Mouse (Mus musculus) stomach, postnatal 0 days (tissue): ENCODE results near the gene Fam198b. TPM values are rescaled to one million over a fixed set of nuclear protein-coding genes. Genes with fewer than 3 reads are reported as not detected.

ENCODE experiments used
- ATAC-seq: fragments of 200-750 bp; cut with Nextera tagmentation; 2 replicates; pipeline ENCODE4 v1.8.0; 2017; ENCODE audit not compliant: low FRiP score, low TSS enrichment
- DNase-seq: peaks from one replicate; pipeline ENCODE4 v3.0.0-alpha.2; 2016; ENCODE audit warnings: low spot score
- H3K27ac ChIP-seq: fragments of 300-500 bp; sonication (generic); replicated peaks from 2 replicates; pipeline ENCODE4 v1.5.1; 2014; ENCODE audit warnings: mild to moderate bottlenecking, control low read depth
- H3K27me3 ChIP-seq: fragments of 300-500 bp; sonication (generic); 2 replicates; pipeline ENCODE4 v1.6.1; 2014; ENCODE audit warnings: low read length; ENCODE audit not compliant: control insufficient read depth, insufficient read depth
- H3K36me3 ChIP-seq: fragments of 300-500 bp; sonication (generic); 2 replicates; pipeline ENCODE4 v1.6.1; 2014; ENCODE audit warnings: low read length, mixed read lengths; ENCODE audit not compliant: control insufficient read depth, insufficient read depth
- H3K4me1 ChIP-seq: fragments of 300-500 bp; sonication (generic); replicated peaks from 2 replicates; pipeline ENCODE4 v1.6.1; 2014; ENCODE audit warnings: antibody characterized with exemption; ENCODE audit not compliant: control insufficient read depth, insufficient read depth
- H3K4me2 ChIP-seq: fragments of 300-500 bp; sonication (generic); replicated peaks from 2 replicates; pipeline ENCODE4 v1.6.1; 2014; ENCODE audit warnings: low read depth, mild to moderate bottlenecking, control low read depth, moderate library complexity
- H3K4me3 ChIP-seq: fragments of 300-500 bp; sonication (generic); 2 replicates; pipeline ENCODE4 v1.5.1; 2014; ENCODE audit warnings: low read depth, low read length, control low read depth
- H3K9ac ChIP-seq: fragments of 300-500 bp; sonication (generic); 2 replicates; pipeline ENCODE4 v1.6.1; 2014; ENCODE audit warnings: mild to moderate bottlenecking, low read length, control low read depth, mixed read lengths
- H3K9me3 ChIP-seq: fragments of 300-500 bp; sonication (generic); 2 replicates; pipeline ENCODE4 v1.6.1; 2016; ENCODE audit warnings: low read length; ENCODE audit not compliant: control insufficient read depth
- CTCF ChIP-seq: IDR thresholded peaks from 2 replicates; pipeline ENCODE4 v1.5.1; 2016; ENCODE audit warnings: antibody characterized with exemption, low read depth, mild to moderate bottlenecking, moderate library complexity
- EP300 ChIP-seq: optimal IDR thresholded peaks from 2 replicates; pipeline ENCODE3; 2016; ENCODE audit warnings: antibody characterized with exemption
- WGBS: fragments of 180-500 bp; shearing (Covaris S2); extraction: QIAGEN DNeasy Blood & Tissue Kit; methylation state at CpG from one replicate; pipeline ENCODE4 v1.1.7; 2014; 5-methylcytosine and 5-hydroxymethylcytosine counted together
- polyA plus RNA-seq: library from polyadenylated mRNA; unstranded; fragments of >200 nt; fragmentation: Nextera tagmentation; extraction: Ambion mirVana; gene quantifications from 2 replicates; pipeline ENCODE4 v1.2.1, GENCODE M21; 2015

The Fam198b gene
- polyA plus RNA-seq = 7.9 and 8.6 TPM in 2 replicates

DNA sequence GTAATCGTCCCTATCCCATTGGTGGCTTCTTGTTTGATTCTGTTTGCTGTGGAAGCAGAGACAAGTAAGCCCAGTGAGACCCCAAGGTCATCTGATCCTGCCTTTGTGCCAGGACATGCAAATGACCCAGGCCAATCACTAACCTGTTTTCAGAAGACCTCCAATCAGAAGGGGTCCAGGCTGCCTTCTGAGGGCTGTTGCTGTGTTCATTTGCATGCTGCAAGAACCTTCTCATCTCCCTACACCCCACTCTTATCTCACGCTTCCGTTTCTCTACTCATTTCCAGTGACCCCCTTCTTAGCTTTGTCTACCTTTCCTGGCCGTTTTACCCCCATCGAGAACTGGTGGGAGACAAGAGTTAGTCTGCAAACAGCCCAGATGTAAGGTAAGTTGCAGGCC lies at the start of gene Fam198b:
TSS of gene Fam198b (plus strand) at position 229 of the 400 bp plus-strand sequence.
- WGBS = 26% methylated on average over 5 of the region's 5 CpGs
- no peak for DNase-seq
- no peak for ATAC-seq
- Histone ChIP-seq H3K9ac (no peak within 1 kb of the TSS), H3K27ac (no peak within 1 kb of the TSS), H3K4me2 (peak within 1 kb of the TSS; percentile 51), H3K27me3 (no peaks in the 10 kb centered on the region), H3K9me3 (no peaks in the 10 kb centered on the region), H3K4me3 (peak within 1 kb of the TSS; percentile 19; the same call in 1 of the 2 replicates), H3K36me3 (no peaks in the 10 kb centered on the region), H3K4me1 (peaks cover 1% of the 10 kb centered on the region; the same call in 1 of the 2 replicates)
- TF ChIP-seq CTCF (no peak), EP300 (no peak)

DNA sequence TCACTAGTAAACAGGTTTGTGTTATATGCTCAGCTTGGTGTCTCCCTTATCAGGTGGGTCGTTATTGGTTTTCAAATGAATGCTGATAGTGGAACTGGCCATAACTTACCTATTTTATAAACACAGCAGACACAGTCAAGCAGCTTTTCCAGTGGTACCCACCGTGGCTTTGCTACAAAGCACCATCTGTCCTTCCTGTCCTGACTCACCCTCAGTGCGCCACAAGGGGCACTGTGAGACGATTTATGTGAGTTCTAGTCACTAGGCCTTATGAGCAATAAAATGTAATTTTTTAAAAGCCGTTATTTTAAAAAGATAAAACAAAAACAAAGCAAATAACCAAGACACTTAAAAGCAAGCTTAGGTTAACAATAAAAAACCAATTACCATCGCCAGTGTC lies 45.6 kb upstream of the Fam198b start:
- WGBS = 50% methylated on average over 6 of the region's 6 CpGs
- no peak for DNase-seq
- Histone ChIP-seq H3K4me2 (no peak overlapping the region), H3K27me3 (no peaks in the 10 kb centered on the region), H3K27ac (no peak overlapping the region), H3K4me3 (no peak overlapping the region), H3K4me1 (no peaks in the 10 kb centered on the region), H3K36me3 (no peaks in the 10 kb centered on the region), H3K9me3 (no peaks in the 10 kb centered on the region), H3K9ac (no peak overlapping the region)
- TF ChIP-seq EP300 (no peak), CTCF (peak; percentile 55)
- no peak for ATAC-seq

DNA sequence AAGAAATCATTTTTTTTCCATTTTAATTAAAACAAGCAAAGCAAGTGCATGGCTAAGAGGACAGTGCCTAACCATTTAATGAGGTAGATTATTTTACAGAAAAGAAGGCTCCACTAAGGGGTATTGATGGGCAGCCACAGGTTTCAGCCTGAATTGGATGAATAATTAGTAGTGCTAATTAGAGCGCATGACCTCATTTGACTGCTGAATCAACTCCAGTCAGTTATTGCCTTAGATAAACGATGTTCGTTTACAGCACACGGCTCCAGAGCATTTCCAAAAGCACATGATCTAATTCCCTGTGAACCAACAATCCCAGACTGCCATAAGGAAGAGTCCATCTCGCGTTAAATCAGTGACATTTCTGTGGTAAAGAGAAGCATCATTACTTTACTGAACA lies 42.9 kb upstream of the Fam198b start:
- Histone ChIP-seq H3K36me3 (no peaks in the 10 kb centered on the region), H3K27ac (no peak overlapping the region), H3K4me1 (no peaks in the 10 kb centered on the region), H3K27me3 (no peaks in the 10 kb centered on the region), H3K4me2 (peak overlapping the region; percentile 77), H3K9ac (no peak overlapping the region), H3K9me3 (no peaks in the 10 kb centered on the region), H3K4me3 (peak overlapping the region; percentile 54)
- ATAC-seq (no peak), DNase-seq (no peak)
- WGBS = 56% methylated on average over 6 of the region's 6 CpGs
- TF ChIP-seq EP300 (no peak), CTCF (no peak)

DNA sequence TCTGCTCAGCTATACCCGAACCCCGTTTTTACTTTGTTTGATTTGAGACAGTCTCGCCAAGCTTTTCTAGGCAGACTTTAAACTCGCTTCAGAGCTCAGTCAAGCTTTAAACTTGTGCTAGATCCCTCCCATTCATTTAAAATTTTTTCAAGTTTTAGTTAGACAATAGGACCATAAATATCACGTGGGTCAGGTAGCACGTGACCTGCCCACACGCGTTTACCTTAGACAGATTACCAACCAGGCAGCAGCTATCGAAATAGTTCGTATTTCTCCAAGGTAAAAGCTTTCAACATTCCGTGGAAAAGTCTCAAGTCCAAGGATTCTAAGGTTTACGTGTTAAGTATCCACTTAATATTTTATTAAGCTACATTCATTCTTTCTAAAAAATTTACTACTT lies 42.2 kb upstream of the Fam198b start:
- ATAC-seq = peak; percentile 84
- peak; percentile 78 for DNase-seq
- TF ChIP-seq CTCF (no peak), EP300 (no peak)

DNA sequence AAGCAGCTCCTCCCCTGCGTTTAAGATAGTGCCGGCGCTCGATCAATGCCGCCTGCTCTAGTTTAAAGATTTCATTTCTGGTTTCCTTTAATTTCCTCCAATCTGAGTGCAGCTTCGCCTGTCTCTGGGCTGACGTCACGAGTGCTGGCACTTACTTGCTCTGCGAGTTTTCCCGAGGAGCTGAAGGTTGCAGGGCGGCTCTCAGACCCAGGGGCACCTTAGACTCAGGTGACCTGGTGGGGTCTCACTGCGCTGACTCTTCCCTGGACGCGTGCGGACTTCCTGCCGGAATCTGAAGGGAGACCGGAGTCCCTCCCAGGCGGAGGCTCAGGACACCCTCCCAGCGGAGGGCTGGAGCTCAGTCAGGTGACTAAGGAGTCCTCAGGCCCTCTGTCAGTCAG lies 41.7 kb upstream of the Fam198b start:
- DNase-seq (peak; percentile 82), ATAC-seq (peak; percentile 96)
- H3K4me1 ChIP-seq = no peaks in the 10 kb centered on the region
- peak overlapping the region; percentile 77 for H3K27ac ChIP-seq
- 0 out of 2 replicates have a peak, but pooled peaks have one; percentile 3 for TF ChIP-seq CTCF
- TF ChIP-seq EP300 = no peak
- H3K9me3 ChIP-seq = no peaks in the 10 kb centered on the region
- WGBS = under 1% methylated on average over 19 of the region's 19 CpGs
- peak overlapping the region; percentile 54 for H3K4me3 ChIP-seq
- no peaks in the 10 kb centered on the region for H3K36me3 ChIP-seq
- peak overlapping the region; percentile 77 for H3K4me2 ChIP-seq
- H3K9ac ChIP-seq = peak overlapping the region; percentile 58
- H3K27me3 ChIP-seq = no peaks in the 10 kb centered on the region

More for the DNA sequence above, 42.2 kb upstream of the Fam198b start:
- peak overlapping the region; percentile 54 for H3K4me3 ChIP-seq
- peak overlapping the region; percentile 77; the same call in 1 of the 2 replicates for H3K27ac ChIP-seq
- no peaks in the 10 kb centered on the region for H3K4me1 ChIP-seq
- H3K9me3 ChIP-seq = no peaks in the 10 kb centered on the region
- H3K36me3 ChIP-seq = no peaks in the 10 kb centered on the region
- peak overlapping the region; percentile 77 for H3K4me2 ChIP-seq
- H3K27me3 ChIP-seq = no peaks in the 10 kb centered on the region
- peak overlapping the region; percentile 58; the same call in 1 of the 2 replicates for H3K9ac ChIP-seq
- 4% methylated on average over 12 of the region's 12 CpGs for WGBS

DNA sequence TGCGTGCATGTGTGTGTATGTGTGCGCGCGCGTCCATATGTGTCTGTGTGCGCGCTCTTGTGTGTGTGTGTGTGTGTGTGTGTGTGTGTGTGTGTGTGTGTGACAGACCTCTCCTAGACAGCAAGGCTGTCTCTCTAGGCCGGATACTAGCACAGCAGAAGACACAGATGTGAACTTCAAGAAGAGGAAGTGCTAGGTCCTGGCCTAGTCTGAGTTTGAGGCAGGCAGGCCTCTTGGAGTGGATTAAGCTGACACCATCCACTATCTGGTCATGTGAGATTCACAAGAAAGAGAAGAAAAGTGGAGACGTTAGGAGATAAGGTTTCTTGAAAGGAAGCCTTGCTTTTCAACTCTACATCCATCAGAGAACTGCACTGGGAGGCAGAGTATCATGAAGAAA lies 40.3 kb upstream of the Fam198b start:
- Histone ChIP-seq H3K27ac (no peak overlapping the region), H3K27me3 (no peaks in the 10 kb centered on the region), H3K4me1 (no peaks in the 10 kb centered on the region), H3K9ac (no peak overlapping the region), H3K4me2 (no peak overlapping the region), H3K4me3 (no peak overlapping the region), H3K36me3 (no peaks in the 10 kb centered on the region), H3K9me3 (no peaks in the 10 kb centered on the region)
- 88% methylated on average over 9 of the region's 9 CpGs for WGBS
- DNase-seq = no peak
- ATAC-seq = no peak
- TF ChIP-seq CTCF (no peak), EP300 (no peak)
